Mouse (Mus musculus): ENCODE results near the gene Bcl7a.

Bcl7a gene

DNA sequence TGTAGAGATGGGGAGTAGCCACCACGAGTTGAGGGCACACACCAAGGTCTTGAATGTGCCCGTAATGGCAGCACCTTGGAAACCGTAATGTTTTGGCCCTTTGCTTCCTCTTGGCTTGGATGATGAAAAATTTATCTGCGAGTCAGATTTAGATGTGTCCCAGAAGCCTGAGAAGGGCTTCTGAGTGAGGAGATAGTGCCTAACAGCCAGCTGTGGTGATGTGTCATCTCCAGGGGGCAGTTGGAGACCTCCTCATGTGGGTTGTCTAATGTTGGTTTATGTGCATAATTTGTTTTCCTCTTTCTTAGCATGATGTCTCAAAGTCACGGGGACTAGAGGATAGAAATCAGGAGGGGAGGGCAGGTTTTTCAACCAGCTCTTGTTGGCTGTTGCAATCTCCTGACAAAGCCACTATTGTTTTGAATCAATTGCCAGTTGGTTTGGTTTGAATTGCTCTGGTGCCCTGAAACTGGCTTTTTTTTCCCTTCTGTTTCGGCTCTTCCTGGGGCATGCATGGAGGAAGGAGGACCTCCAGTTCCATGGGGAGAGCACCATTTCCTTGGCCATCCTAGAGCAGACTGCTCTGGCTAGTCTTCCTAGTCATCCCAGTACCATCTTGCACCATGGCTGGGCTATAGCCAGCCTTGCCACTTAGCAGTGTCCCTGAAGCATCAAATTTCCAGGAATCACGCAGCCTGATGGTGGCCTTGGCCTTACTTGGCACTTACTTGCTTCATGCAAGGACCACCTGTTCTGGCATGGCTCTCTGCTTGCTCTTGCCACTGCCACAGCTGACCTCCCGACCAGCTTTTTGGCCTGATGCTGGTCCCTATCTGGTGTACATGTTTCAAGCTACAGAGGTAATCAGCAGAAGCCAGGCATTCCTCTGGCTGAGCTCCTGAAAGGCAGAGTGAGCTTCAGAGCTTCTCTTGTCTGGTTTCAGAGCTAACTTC, 73.2 kb downstream of the Bcl7a start:
- peak; percentile 49 for DNase-seq (ENCODE audit: low read depth)

DNA sequence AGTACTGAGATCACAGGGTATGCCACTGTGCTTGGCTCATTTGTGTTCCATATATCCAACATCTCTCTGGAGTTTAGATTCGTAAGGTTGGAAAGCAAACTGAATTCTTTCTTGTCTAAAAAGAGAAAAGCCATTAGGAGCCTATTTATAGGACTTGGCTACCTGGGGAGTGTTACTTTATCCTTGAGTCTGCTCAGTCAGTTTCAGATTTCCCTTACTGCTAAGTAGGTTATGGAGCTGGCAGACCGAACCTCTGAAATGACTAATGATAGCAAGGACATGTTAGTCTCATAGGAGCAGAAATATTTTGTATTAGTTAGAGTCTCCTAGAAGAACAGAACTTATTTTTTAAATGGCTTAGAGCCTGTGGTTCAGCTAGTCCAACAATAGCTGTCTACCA, 80.3 kb downstream of the Bcl7a start:
- no peak for DNase-seq (ENCODE audit: low read depth)
